Mouse (Mus musculus) forebrain, embryonic 11.5 days (tissue): Measurements from ENCODE around the gene Dpep3. TPM values are rescaled to one million over a fixed set of nuclear protein-coding genes. Genes with fewer than 3 reads are reported as not detected.

Experiments
- microRNA-seq: library from miRNA; unstranded; fragments of <30 nt; microRNA quantifications from one replicate; pipeline ENCODE4, GENCODE M21; 2016; ENCODE audit not compliant: insufficient number of aligned reads
- polyA plus RNA-seq: library from polyadenylated mRNA; unstranded; fragments of >200 nt; fragmentation: Nextera tagmentation; extraction: Ambion mirVana; gene quantifications from 2 replicates; pipeline ENCODE4 v1.2.1, GENCODE M21; 2014

Gene Dpep3
- polyA plus RNA-seq, 1 experiment from 2014 or later: not detected

Small RNA genes lying within 50 kb of the gene (microRNA-seq; reads per million reads assigned to microRNA genes)
- gene Mir7074: not detected

Other genes with a start within 250 kb of the Dpep3 start
- gene Gfod2, start 220.8 kb downstream of the Dpep3 start, polyA plus RNA-seq: 38.0 and 49.3 TPM in 2 replicates
- gene Ranbp10, start 152.1 kb downstream of the Dpep3 start, polyA plus RNA-seq: 15.8 and 16.1 TPM in 2 replicates
- 0.21 and 0.23 TPM in 2 replicates for gene Tsnaxip1, start 151.7 kb downstream of the Dpep3 start, polyA plus RNA-seq
- 59.7 and 62.0 TPM in 2 replicates for gene Cenpt, start 126.2 kb downstream of the Dpep3 start, polyA plus RNA-seq
- 85.6 and 87.3 TPM in 2 replicates for gene Thap11, start 124.3 kb downstream of the Dpep3 start, polyA plus RNA-seq
- 355 and 371 TPM in 2 replicates for gene Nutf2, start 118.8 kb downstream of the Dpep3 start, polyA plus RNA-seq
- 62.7 and 65.2 TPM in 2 replicates for gene Edc4, start 98.5 kb downstream of the Dpep3 start, polyA plus RNA-seq
- gene Nrn1l, start 85.9 kb downstream of the Dpep3 start, polyA plus RNA-seq: 1.1 TPM in 1 of 2 replicates, not detected in the other
- gene Pskh1, start 79.0 kb downstream of the Dpep3 start, polyA plus RNA-seq: 22.1 and 23.1 TPM in 2 replicates
- gene Ctrl, start 45.6 kb downstream of the Dpep3 start, polyA plus RNA-seq: 1.1 and 2.5 TPM in 2 replicates
- gene Psmb10, start 41.0 kb downstream of the Dpep3 start, polyA plus RNA-seq: 20.9 and 21.5 TPM in 2 replicates
- 0.55 and 0.60 TPM in 2 replicates for gene Lcat, start 36.0 kb downstream of the Dpep3 start, polyA plus RNA-seq
- gene Slc12a4, start 13.3 kb downstream of the Dpep3 start, polyA plus RNA-seq: 10.6 and 11.4 TPM in 2 replicates
- 16.5 and 20.7 TPM in 2 replicates for gene Dus2, start 11.9 kb upstream of the Dpep3 start, polyA plus RNA-seq
- gene Dpep2nb, start 26.5 kb upstream of the Dpep3 start, polyA plus RNA-seq: not detected in 2 replicates
- 21.0 and 22.4 TPM in 2 replicates for gene Ddx28, start 32.5 kb upstream of the Dpep3 start, polyA plus RNA-seq
- gene Nfatc3, start 79.4 kb upstream of the Dpep3 start, polyA plus RNA-seq: 4.5 and 5.3 TPM in 2 replicates
- 2.3 and 2.4 TPM in 2 replicates for gene Esrp2, start 157.5 kb upstream of the Dpep3 start, polyA plus RNA-seq
- 7.1 and 7.4 TPM in 2 replicates for gene Pla2g15, start 171.0 kb upstream of the Dpep3 start, polyA plus RNA-seq
- 103 and 106 TPM in 2 replicates for gene Slc7a6, start 189.4 kb upstream of the Dpep3 start, polyA plus RNA-seq
- 44.1 and 46.8 TPM in 2 replicates for gene Slc7a6os, start 231.5 kb upstream of the Dpep3 start, polyA plus RNA-seq
- 68.8 and 73.1 TPM in 2 replicates for gene Prmt7, start 231.5 kb upstream of the Dpep3 start, polyA plus RNA-seq